Mouse (Mus musculus): Measurements from ENCODE around the gene Zcchc4.

Gene Zcchc4

GRCm38 (mm10) chr5:52799274-52799985, 24.2 kb downstream of the Zcchc4 start:
- DNase-seq: no peak

GRCm38 (mm10) chr5:52805801-52806200, 30.6 kb downstream of the Zcchc4 start:
- DNase-seq: no peak

- no peak for DNase-seq
Measured at GRCm38 (mm10) chr5:52806349-52806748, 31.1 kb downstream of the Zcchc4 start.

GRCm38 (mm10) chr5:52807030-52807429, 31.8 kb downstream of the Zcchc4 start:
- no peak for DNase-seq

DNA sequence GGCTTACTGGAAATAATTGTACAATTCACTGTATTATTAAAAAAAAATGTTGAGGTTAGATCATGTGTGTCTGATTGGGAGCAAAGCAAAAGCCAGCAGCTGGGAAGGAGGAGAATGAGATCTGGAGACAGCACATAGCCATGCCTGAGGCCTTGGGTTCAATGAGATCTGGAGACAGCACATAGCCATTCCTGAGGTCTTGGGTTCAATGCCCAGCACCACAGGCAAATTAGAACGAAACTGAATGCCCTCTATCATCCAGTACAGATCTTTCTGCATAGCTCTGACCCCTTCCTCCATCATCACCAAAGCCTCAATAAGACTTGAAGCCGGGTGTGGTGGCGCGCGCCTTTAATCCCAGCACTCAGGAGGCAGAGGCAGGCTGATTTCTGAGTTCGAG, 35.2 kb downstream of the Zcchc4 start:
- no peak for DNase-seq

GRCm38 (mm10) chr5:52811056-52811455, 35.8 kb downstream of the Zcchc4 start:
- no peak for DNase-seq

DNA sequence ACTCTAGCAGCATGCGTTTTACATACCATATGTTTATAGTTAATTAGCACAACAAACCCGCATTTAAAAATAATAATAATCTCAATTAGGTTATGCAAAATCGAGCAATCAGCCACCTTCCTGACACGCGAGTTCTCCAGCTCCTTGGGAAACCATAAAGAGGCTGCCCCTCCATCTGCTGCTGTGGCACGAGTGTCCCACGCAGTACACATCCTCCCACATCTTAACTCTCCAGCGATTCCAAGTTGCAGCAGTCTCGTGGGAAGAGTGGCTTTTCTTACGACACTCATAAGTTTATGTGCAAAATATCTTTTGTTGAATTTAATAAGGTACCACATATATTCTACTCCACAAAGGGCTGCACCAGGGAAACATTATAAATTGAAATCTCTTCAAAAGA, 37.2 kb downstream of the Zcchc4 start:
- DNase-seq: no peak

DNA sequence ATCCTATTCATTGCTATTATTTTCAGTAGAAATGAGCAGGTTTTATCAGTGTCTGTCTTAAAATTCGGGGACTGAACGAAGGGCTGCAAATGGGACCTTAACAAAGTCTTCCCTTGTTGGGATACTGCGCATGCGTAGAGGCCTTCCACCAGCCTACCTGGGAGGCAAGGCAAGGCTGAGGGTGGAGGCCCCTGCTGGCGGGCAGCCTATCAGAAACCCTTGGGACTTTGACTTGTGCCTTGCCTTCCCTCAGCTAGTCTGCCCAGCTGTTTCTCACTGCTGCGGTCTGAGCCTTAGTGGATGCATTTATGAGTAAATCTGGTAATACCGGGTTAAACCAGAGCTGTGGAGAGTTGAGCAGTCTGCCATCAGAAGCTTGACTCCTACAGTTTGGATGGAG, 38.1 kb downstream of the Zcchc4 start:
- no peak for DNase-seq

- DNase-seq: no peak
Measured at GRCm38 (mm10) chr5:52818676-52819075, 43.5 kb downstream of the Zcchc4 start.

- DNase-seq: peak in 1 of 2 experiments; percentile 6
Measured at GRCm38 (mm10) chr5:52821691-52822090, 46.5 kb downstream of the Zcchc4 start.

DNA sequence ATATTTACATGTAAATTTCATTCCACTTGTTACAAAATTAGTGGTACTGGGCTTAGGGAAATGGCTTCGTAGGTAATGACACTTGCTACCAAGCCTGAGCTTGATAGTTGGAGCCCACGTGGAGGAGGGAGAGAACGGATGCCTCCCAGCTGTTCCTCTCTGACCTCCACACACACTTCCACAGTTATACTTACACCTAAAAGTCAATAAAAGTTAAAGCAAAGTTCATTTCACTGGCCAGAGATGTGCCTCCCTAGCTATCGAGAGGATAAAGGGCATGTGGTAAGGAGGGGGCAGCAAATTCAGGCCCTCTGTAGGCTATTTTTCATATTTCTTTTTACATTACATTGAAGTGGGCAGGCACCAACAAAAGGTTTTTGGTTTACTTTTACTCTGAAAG, 52.7 kb downstream of the Zcchc4 start:
- DNase-seq: no peak

DNA sequence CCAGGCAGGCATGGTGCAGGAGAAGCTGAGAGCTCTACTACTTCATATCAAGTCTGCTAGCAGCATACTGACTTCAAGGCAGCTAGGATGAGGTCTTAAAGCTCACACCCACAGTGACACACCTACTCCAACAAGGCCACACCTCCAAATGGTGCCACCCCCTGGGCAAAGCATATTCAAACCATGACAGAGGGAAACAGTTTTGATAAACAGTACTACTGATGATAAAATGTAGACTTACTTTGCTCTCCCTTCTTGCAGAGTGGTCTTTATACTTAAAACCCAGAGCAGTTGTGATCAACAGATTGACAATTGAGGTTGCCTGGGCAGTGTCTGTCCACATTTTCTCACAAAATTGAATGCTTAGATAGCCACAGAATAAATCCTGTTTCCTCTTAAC, 57.8 kb downstream of the Zcchc4 start:
- DNase-seq: peak; percentile 49 to 59

- DNase-seq: peak; percentile 100
Measured at GRCm38 (mm10) chr5:52833761-52834274, 58.6 kb downstream of the Zcchc4 start, which contains the start of gene Anapc4. Gene Anapc4 (plus strand): TSS chr5:52834012.

- no peak for DNase-seq
Measured at GRCm38 (mm10) chr5:52834386-52834785, 59.2 kb downstream of the Zcchc4 start.

- DNase-seq: no peak
Measured at GRCm38 (mm10) chr5:52844319-52844718, 69.1 kb downstream of the Zcchc4 start.

- DNase-seq: no peak
Measured at GRCm38 (mm10) chr5:52855727-52856126, 80.5 kb downstream of the Zcchc4 start.

DNA sequence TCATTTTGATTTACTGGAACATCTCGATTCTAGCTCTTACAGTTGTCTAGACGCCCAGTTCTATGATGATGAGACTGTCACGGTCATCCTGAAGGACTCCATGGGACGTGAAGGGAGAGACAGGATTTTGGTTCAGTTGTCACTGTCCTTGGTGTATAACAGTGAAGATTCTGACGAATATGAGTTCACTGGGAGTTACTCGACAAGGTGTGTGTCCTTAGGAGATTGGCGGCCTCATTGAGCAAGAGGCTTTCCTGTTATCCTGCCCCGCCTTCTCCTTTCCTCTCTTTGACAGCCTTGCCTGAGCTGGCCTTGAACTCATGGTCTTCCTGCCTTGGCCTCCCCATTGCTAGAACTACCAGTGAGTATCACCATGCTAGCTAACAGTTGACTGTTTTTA, 89.2 kb downstream of the Zcchc4 start:
- no peak for DNase-seq

- no peak for DNase-seq
Measured at GRCm38 (mm10) chr5:52865825-52866224, 90.6 kb downstream of the Zcchc4 start.

- DNase-seq: no peak
Measured at GRCm38 (mm10) chr5:52866361-52867155, 91.3 kb downstream of the Zcchc4 start.

- DNase-seq: no peak
Measured at GRCm38 (mm10) chr5:52868918-52869703, 93.9 kb downstream of the Zcchc4 start.

- no peak for DNase-seq
Measured at GRCm38 (mm10) chr5:52871461-52871860, 96.3 kb downstream of the Zcchc4 start.

GRCm38 (mm10) chr5:52871986-52872385, 96.8 kb downstream of the Zcchc4 start:
- no peak for DNase-seq
